Mouse (Mus musculus) hindbrain, embryonic 12.5 days (tissue): ENCODE data around the gene Nceh1. TPM values are rescaled to one million over a fixed set of nuclear protein-coding genes. Genes with fewer than 3 reads are reported as not detected.
"Not testable (repeated sequence)": the region's sequence is repeated elsewhere in the genome, so short reads cannot be mapped to it uniquely, and the experiment has no call there.

ENCODE experiments used
- ATAC-seq: fragments of 200-750 bp; cut with Nextera tagmentation; 2 replicates; pipeline ENCODE4 v1.8.0; 2017; ENCODE audit warnings: moderate TSS enrichment; ENCODE audit not compliant: low FRiP score
- H3K27ac ChIP-seq: fragments of 300-500 bp; sonication (generic); 2 replicates; pipeline ENCODE4 v1.5.1; 2016; ENCODE audit warnings: mild to moderate bottlenecking
- H3K27me3 ChIP-seq: fragments of 300-500 bp; sonication (generic); 2 replicates; pipeline ENCODE4 v1.6.1; 2016; ENCODE audit warnings: mild to moderate bottlenecking
- H3K36me3 ChIP-seq: fragments of 300-500 bp; sonication (generic); 2 replicates; pipeline ENCODE4 v1.6.1; 2016; ENCODE audit warnings: mild to moderate bottlenecking
- H3K4me1 ChIP-seq: fragments of 300-500 bp; sonication (generic); 2 replicates; pipeline ENCODE4 v1.6.1; 2016
- H3K4me2 ChIP-seq: fragments of 300-500 bp; sonication (generic); replicated peaks from 2 replicates; pipeline ENCODE4 v1.6.1; 2016; ENCODE audit warnings: mild to moderate bottlenecking
- H3K4me3 ChIP-seq: fragments of 300-500 bp; sonication (generic); 2 replicates; pipeline ENCODE4 v1.5.1; 2016; ENCODE audit warnings: mild to moderate bottlenecking
- H3K9ac ChIP-seq: fragments of 300-500 bp; sonication (generic); 2 replicates; pipeline ENCODE4 v1.6.1; 2016; ENCODE audit warnings: mild to moderate bottlenecking, moderate library complexity
- H3K9me3 ChIP-seq: fragments of 300-500 bp; sonication (generic); replicated peaks from 2 replicates; pipeline ENCODE4 v1.6.1; 2016; ENCODE audit warnings: mild to moderate bottlenecking
- WGBS: fragments of 180-500 bp; shearing (Covaris S2); methylation state at CpG from one replicate; pipeline ENCODE4 v1.1.7; 2016; 5-methylcytosine and 5-hydroxymethylcytosine counted together
- polyA plus RNA-seq: library from polyadenylated mRNA; unstranded; fragments of >200 nt; fragmentation: Nextera tagmentation; extraction: Ambion mirVana; gene quantifications from 2 replicates; pipeline ENCODE4 v1.2.1, GENCODE M21; 2016

Nceh1 gene
- polyA plus RNA-seq, 1 experiment from 2014 or later, result 5.6 TPM

- Histone ChIP-seq H3K36me3 (peaks cover 3% of the 10 kb centered on the region), H3K9ac (no peak overlapping the region), H3K4me3 (no peak overlapping the region), H3K27ac (no peak overlapping the region), H3K27me3 (no peaks in the 10 kb centered on the region), H3K4me1 (no peaks in the 10 kb centered on the region), H3K4me2 (no peak overlapping the region), H3K9me3 (no peaks in the 10 kb centered on the region)
- 77% methylated on average over 2 of the region's 2 CpGs for whole genome bisulfite sequencing
- no peak for ATAC-seq
These were observed 63.4 kb downstream of the Nceh1 start for GRCm38 (mm10) chr3:27246166-27246565.

- Histone ChIP-seq H3K4me3 (no peak overlapping the region), H3K9ac (no peak overlapping the region), H3K36me3 (no peaks in the 10 kb centered on the region), H3K4me2 (no peak overlapping the region), H3K27me3 (no peaks in the 10 kb centered on the region), H3K9me3 (no peaks in the 10 kb centered on the region), H3K4me1 (no peaks in the 10 kb centered on the region), H3K27ac (no peak overlapping the region)
- ATAC-seq, result no peak
- 79% methylated on average over 1 of the region's 1 CpGs for WGBS
These were observed 65.0 kb downstream of the Nceh1 start for GRCm38 (mm10) chr3:27247785-27248184.

- ATAC-seq, result no peak
- Histone ChIP-seq H3K27me3 (no peaks in the 10 kb centered on the region), H3K36me3 (no peaks in the 10 kb centered on the region), H3K9me3 (no peaks in the 10 kb centered on the region), H3K4me2 (no peak overlapping the region), H3K9ac (no peak overlapping the region), H3K4me3 (no peak overlapping the region), H3K27ac (no peak overlapping the region), H3K4me1 (no peaks in the 10 kb centered on the region)
- 89% methylated on average over 9 of the region's 9 CpGs for WGBS
These were observed 66.3 kb downstream of the Nceh1 start for GRCm38 (mm10) chr3:27249030-27249429.

GRCm38 (mm10) chr3:27250936-27251335 lies 68.2 kb downstream of the Nceh1 start:
- Histone ChIP-seq H3K9ac (no peak overlapping the region), H3K9me3 (no peaks in the 10 kb centered on the region), H3K36me3 (no peaks in the 10 kb centered on the region), H3K27ac (no peak overlapping the region), H3K27me3 (no peaks in the 10 kb centered on the region), H3K4me1 (no peaks in the 10 kb centered on the region), H3K4me2 (no peak overlapping the region), H3K4me3 (no peak overlapping the region)
- WGBS, result 46% methylated on average over 7 of the region's 7 CpGs
- no peak for ATAC-seq

- Histone ChIP-seq H3K4me3 (no peak overlapping the region), H3K27me3 (no peaks in the 10 kb centered on the region), H3K4me2 (no peak overlapping the region), H3K27ac (no peak overlapping the region), H3K9ac (no peak overlapping the region), H3K9me3 (no peaks in the 10 kb centered on the region), H3K36me3 (no peaks in the 10 kb centered on the region), H3K4me1 (no peaks in the 10 kb centered on the region)
- WGBS, result 91% methylated on average over 10 of the region's 10 CpGs
- ATAC-seq, result no peak
These were observed 75.7 kb downstream of the Nceh1 start for GRCm38 (mm10) chr3:27258461-27258860.

- Histone ChIP-seq H3K27me3 (no peaks in the 10 kb centered on the region), H3K9ac (no peak overlapping the region), H3K9me3 (no peaks in the 10 kb centered on the region), H3K27ac (no peak overlapping the region), H3K4me3 (no peak overlapping the region), H3K4me2 (no peak overlapping the region), H3K36me3 (no peaks in the 10 kb centered on the region), H3K4me1 (no peaks in the 10 kb centered on the region)
- 97% methylated on average over 2 of the region's 2 CpGs for WGBS
- ATAC-seq, result no peak
These were observed 77.6 kb downstream of the Nceh1 start for GRCm38 (mm10) chr3:27260393-27260792.

GRCm38 (mm10) chr3:27267327-27267726 lies 84.6 kb downstream of the Nceh1 start:
- no peaks in the 10 kb centered on the region for H3K36me3 ChIP-seq
- H3K4me2 ChIP-seq, result no peak overlapping the region
- whole genome bisulfite sequencing, result 88% methylated on average over 5 of the region's 5 CpGs
- H3K9ac ChIP-seq, result no peak overlapping the region
- no peak for ATAC-seq
- H3K27me3 ChIP-seq, result no peaks in the 10 kb centered on the region
- H3K27ac ChIP-seq, result no peak overlapping the region
- no peaks in the 10 kb centered on the region for H3K9me3 ChIP-seq
- H3K4me1 ChIP-seq, result 0 out of 2 replicates have a peak, but pooled peaks cover 8% of the 10 kb centered on the region
- no peak overlapping the region for H3K4me3 ChIP-seq

GRCm38 (mm10) chr3:27267887-27268286 lies 85.1 kb downstream of the Nceh1 start:
- no peaks in the 10 kb centered on the region for H3K9me3 ChIP-seq
- 0 out of 2 replicates have a peak, but pooled peaks cover 8% of the 10 kb centered on the region for H3K4me1 ChIP-seq
- H3K9ac ChIP-seq, result no peak overlapping the region
- H3K4me2 ChIP-seq, result no peak overlapping the region
- no peak overlapping the region for H3K27ac ChIP-seq
- H3K36me3 ChIP-seq, result no peaks in the 10 kb centered on the region
- H3K27me3 ChIP-seq, result no peaks in the 10 kb centered on the region
- no peak for ATAC-seq
- WGBS, result 70% methylated on average over 4 of the region's 4 CpGs
- no peak overlapping the region for H3K4me3 ChIP-seq

GRCm38 (mm10) chr3:27269151-27269550 lies 86.4 kb downstream of the Nceh1 start:
- Histone ChIP-seq H3K36me3 (no peaks in the 10 kb centered on the region), H3K27ac (no peak overlapping the region), H3K9me3 (no peaks in the 10 kb centered on the region), H3K27me3 (no peaks in the 10 kb centered on the region), H3K4me1 (0 out of 2 replicates have a peak, but pooled peaks cover 8% of the 10 kb centered on the region), H3K4me2 (no peak overlapping the region), H3K4me3 (no peak overlapping the region), H3K9ac (no peak overlapping the region)
- ATAC-seq, result no peak
- 80% methylated on average over 4 of the region's 4 CpGs for WGBS

GRCm38 (mm10) chr3:27270160-27270962 lies 87.6 kb downstream of the Nceh1 start:
- Histone ChIP-seq H3K4me2 (no peak overlapping the region), H3K4me1 (0 out of 2 replicates have a peak, but pooled peaks cover 8% of the 10 kb centered on the region), H3K9ac (no peak overlapping the region), H3K36me3 (no peaks in the 10 kb centered on the region), H3K27ac (no peak overlapping the region), H3K27me3 (no peaks in the 10 kb centered on the region), H3K4me3 (no peak overlapping the region), H3K9me3 (no peaks in the 10 kb centered on the region)
- WGBS, result 39% methylated on average over 11 of the region's 11 CpGs
- no peak for ATAC-seq

GRCm38 (mm10) chr3:27272926-27273745 lies 90.4 kb downstream of the Nceh1 start:
- peak; percentile 64; the same call in 1 of the 2 replicates for ATAC-seq
- Histone ChIP-seq H3K4me1 (0 out of 2 replicates have a peak, but pooled peaks cover 8% of the 10 kb centered on the region), H3K4me2 (no peak overlapping the region), H3K27ac (no peak overlapping the region), H3K9ac (no peak overlapping the region), H3K4me3 (no peak overlapping the region), H3K9me3 (no peaks in the 10 kb centered on the region), H3K36me3 (no peaks in the 10 kb centered on the region), H3K27me3 (no peaks in the 10 kb centered on the region)
- 22% methylated on average over 7 of the region's 7 CpGs for WGBS

GRCm38 (mm10) chr3:27279286-27279925 lies 96.6 kb downstream of the Nceh1 start:
- H3K4me2 ChIP-seq, H3K27ac ChIP-seq, H3K4me3 ChIP-seq, H3K9me3 ChIP-seq, H3K4me1 ChIP-seq, H3K9ac ChIP-seq, H3K36me3 ChIP-seq, ATAC-seq, H3K27me3 ChIP-seq: not testable (repeated sequence)
- 95% methylated on average over 14 of the region's 14 CpGs for WGBS
